Mouse (Mus musculus): ENCODE data around the gene Top1.

GRCm38 (mm10) chr2:160621001-160621448, 24.7 kb upstream of the Top1 start:
- TF ChIP-seq CTCF (IDR thresholded peaks at IDR 0.05; ENCODE audit: control insufficient read depth, insufficient read depth, low read length) (no peak), POLR2A (IDR thresholded peaks at IDR 0.05; ENCODE audit: borderline replicate concordance, control insufficient read depth, low read depth, low read length) (no peak)

Measured in bone marrow, adult 2 months (tissue).